Mouse (Mus musculus) erythroblast, embryonic 14.5 days (primary cell): ENCODE data around the gene Trmt44. TPM values are rescaled to one million over a fixed set of nuclear protein-coding genes. Genes with fewer than 3 reads are reported as not detected.

Source experiments
- H3K27me3 ChIP-seq: 2 replicates; pipeline ENCODE4 v1.6.1; 2012; ENCODE audit warnings: inconsistent platforms; ENCODE audit not compliant: control insufficient read depth
- H3K36me3 ChIP-seq: 2 replicates; pipeline ENCODE4 v1.6.1; 2012; ENCODE audit warnings: mild to moderate bottlenecking, inconsistent platforms; ENCODE audit not compliant: control insufficient read depth
- H3K4me1 ChIP-seq: 2 replicates; pipeline ENCODE4 v1.6.1; 2012; ENCODE audit warnings: inconsistent platforms; ENCODE audit not compliant: control insufficient read depth
- H3K4me3 ChIP-seq: replicated peaks from 2 replicates; pipeline ENCODE3; 2012; ENCODE audit warnings: moderate library complexity, mild to moderate bottlenecking, inconsistent platforms
- H3K9me3 ChIP-seq: 2 replicates; pipeline ENCODE4 v1.6.1; 2012; ENCODE audit warnings: low read length, inconsistent platforms, mixed read lengths; ENCODE audit not compliant: control insufficient read depth
- GATA1 ChIP-seq: IDR thresholded peaks from 2 replicates; pipeline ENCODE4 v1.6.1; 2012; ENCODE audit warnings: low read length, inconsistent platforms, mixed read lengths
- TAL1 ChIP-seq: IDR thresholded peaks from 3 replicates; pipeline ENCODE4 v1.6.1; 2012; ENCODE audit warnings: low read length, inconsistent platforms, mixed read lengths
- polyA plus RNA-seq: library from polyadenylated mRNA; stranded (reverse); fragments of >175 nt; gene quantifications from 2 replicates; pipeline ENCODE4 v1.2.3, GENCODE M21; 2012

The Trmt44 gene
- polyA plus RNA-seq, 1 experiment: 0.04 TPM

DNA sequence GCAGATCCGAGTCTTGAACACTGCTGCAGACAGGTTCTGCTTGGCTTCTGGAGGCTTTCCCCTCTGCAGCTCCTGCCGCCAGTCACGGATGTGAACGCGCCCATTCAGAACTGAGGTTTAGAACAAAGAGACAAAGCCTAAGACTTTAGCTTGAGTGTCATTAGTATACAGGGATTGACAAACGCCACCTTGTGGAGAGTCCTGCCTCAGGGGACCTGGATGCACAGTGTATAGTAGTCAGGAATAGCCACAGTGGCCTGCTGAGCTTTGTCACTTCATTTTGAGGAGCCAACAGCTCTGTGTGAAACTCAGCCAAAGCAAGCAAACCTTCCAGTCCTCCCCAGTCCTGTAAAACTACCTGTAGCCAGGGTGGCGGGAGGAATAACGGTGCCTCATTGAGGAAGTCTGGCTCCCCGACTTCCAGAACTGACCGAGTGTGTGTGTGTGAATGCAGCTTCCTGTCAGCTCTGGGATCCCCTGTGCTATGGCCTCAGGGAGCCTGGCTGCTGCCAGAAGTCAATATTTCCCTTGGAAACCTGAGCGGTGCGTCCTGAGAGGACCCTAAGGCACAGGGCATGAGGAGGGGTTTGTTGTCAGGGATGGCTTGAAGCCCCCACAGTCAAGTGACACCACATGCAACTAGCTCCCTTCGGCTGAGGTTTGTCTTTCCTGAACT lies 16.8 kb downstream of the Trmt44 start:
- H3K4me3 ChIP-seq: no peak overlapping the region
- H3K4me1 ChIP-seq: no peaks in the 10 kb centered on the region
- no peaks in the 10 kb centered on the region for H3K27me3 ChIP-seq
- no peaks in the 10 kb centered on the region for H3K9me3 ChIP-seq
- no peak for TF ChIP-seq GATA1
- peaks cover 77% of the 10 kb centered on the region for H3K36me3 ChIP-seq

DNA sequence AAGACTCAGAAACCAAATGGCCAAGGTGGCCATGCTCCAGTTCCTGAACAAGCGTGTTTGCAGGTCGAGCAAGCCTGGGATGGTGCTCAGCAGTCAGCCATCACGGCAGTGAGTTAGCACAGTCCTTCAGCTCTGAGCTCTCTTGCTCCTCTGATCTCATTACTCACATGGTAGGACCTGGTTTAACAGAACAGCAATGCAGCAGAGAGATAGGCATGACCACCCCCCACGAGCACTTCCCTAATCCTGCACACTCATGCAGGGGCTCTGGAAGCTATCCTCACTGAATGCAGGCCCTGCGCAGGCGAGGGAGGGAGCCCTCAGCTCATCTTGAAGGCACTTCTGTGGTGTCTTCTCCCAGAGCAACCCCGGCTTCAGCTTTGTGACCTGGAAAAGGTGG lies 18.5 kb downstream of the Trmt44 start:
- no peaks in the 10 kb centered on the region for H3K27me3 ChIP-seq
- peaks cover 60% of the 10 kb centered on the region for H3K36me3 ChIP-seq
- TF ChIP-seq GATA1: no peak
- TF ChIP-seq TAL1: no peak
- H3K9me3 ChIP-seq: no peaks in the 10 kb centered on the region
- no peak overlapping the region for H3K4me3 ChIP-seq
- no peaks in the 10 kb centered on the region for H3K4me1 ChIP-seq

DNA sequence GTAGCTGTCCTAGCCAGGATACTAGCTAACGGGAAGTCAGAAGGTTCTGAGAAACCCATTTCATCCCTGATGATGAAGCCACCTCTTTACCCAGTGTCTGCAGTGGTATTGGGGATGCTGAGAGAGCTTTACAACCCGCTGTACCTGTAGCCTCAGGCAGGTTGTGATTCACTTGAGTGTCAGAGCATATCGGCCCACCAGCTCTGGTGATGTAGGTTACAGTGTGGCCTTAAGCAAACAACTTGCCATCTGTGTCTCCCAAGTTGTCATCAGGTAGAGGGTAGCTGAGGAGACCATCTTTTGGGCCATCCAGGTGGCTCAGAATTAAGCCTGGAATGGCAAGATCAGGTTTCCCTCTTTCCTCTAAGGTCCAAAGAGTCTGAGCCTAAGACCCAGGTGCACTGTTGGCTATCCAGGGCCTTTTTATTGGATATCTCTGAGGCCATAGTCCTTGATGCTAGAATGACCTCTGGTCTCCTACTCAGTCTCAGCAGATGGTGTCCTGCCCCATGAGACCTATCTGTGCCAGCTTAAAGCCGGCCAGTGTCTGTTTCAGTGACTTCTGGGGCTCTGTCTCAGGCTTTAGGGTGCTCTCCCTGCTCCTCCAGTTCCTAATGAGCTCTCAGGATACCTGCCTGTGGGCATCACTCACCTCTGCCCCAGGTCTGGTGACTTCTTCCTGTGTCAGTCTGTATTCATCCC lies 21.9 kb downstream of the Trmt44 start:
- TF ChIP-seq GATA1: no peak
- TF ChIP-seq TAL1: no peak
- no peaks in the 10 kb centered on the region for H3K4me1 ChIP-seq
- H3K9me3 ChIP-seq: no peaks in the 10 kb centered on the region

DNA sequence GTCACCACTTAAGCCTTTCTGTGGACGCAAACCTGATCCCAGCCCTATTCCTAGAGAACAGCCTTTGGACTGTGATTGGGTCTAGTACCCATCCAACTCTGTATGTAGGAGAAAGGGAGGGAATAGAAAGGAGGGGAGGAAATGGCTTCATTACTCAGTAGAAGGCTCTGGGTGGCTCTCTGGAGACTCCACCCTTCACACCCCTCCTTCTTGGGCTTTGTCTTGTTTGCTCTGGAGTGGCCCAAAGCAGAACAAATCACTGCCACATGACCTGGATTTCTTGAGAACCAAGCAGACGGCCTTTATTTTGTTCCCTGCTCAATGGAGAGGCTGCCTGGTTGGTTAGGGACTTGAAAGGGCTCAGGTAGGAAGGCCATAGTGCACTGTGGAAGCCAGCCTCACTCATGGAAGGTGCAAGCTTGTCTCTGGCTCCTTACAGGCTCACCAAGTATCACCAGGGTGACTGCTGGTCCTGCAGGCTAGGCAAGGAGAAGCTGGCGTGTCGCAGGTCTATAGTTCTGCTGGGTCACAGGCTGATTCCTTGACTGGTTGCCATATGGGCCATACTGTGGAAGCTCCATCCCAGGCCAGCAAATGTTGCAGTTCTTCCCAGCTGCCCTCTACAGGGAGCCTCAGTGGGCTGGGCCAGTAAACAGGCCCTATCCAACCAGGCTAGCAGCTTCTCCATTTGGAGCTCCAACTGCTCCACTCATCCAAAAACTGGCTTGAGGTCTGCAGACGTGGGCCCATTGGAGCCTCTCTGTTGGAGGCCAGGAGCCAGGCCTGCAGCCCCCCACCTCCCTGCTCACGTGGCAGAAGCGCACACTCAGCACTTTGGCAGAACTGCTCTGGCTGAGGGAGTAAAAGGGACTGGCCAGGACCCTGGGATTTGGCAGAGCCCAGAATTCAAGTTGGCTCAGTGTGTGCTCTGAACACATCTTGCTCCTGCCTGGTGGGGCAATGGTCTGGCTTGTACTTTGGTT lies 22.7 kb downstream of the Trmt44 start:
- Histone ChIP-seq H3K4me3 (no peak overlapping the region), H3K36me3 (peaks cover 19% of the 10 kb centered on the region), H3K27me3 (no peaks in the 10 kb centered on the region), H3K4me1 (no peaks in the 10 kb centered on the region), H3K9me3 (no peaks in the 10 kb centered on the region)
- TF ChIP-seq GATA1 (no peak), TAL1 (no peak)

More for the DNA sequence above, 21.9 kb downstream of the Trmt44 start:
- no peaks in the 10 kb centered on the region for H3K27me3 ChIP-seq
- peaks cover 28% of the 10 kb centered on the region for H3K36me3 ChIP-seq
- no peak overlapping the region for H3K4me3 ChIP-seq

DNA sequence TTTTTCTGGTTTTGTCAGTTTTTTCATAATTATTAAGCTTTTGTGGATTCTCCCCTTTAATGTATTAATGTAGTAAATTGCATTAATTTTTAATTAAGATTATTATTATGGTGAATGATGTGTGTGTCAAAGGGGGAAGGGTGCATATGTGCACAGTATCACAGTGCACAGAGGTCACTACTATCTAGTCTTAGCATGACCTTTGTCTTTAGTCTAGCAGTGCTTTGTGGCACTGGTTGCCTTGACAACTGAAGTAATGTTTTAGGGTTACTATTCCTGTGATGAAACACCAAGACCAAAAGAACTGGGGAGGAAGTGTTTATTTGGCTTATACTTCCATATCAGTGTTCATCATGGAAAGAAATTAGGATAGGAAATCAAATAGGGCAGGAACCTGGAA lies 28.7 kb downstream of the Trmt44 start:
- Histone ChIP-seq H3K36me3 (no peaks in the 10 kb centered on the region), H3K4me3 (no peak overlapping the region), H3K27me3 (no peaks in the 10 kb centered on the region), H3K4me1 (no peaks in the 10 kb centered on the region), H3K9me3 (no peaks in the 10 kb centered on the region)
- no peak for TF ChIP-seq TAL1

DNA sequence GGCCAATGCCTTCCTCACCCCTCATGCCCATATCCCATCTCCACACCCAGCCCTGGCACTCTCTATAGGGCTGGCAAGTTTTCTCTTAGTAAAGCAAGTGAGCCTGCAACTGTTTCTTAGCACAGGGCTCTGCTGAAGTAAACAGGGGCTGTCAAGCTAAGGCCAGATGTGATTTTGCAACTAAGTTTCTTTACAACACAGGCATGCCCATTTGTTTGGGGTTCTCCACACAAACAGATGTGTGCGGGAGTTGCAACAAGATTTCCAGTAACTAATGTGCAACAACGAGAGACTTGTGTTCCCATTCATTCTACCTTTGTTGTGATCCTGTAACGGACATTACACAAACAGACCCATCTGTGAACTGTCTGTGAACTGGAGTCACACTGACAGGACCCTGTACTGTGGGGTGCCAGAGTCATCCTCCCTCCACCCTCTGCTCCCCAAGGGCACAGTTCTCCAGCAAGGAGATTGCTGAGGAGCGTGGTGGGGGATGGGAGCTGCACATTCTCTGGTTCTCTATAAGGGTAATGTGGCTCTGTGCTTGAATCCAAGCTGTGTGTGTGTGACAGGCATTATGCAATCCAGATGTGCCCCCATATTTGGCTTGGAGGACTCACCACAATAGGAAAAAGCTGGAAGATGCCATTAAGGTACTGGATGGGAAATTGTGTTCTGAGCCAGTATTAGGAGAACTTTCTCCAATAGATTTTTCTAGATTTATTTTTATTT lies 33.6 kb downstream of the Trmt44 start:
- TF ChIP-seq GATA1: no peak
- no peak for TF ChIP-seq TAL1

DNA sequence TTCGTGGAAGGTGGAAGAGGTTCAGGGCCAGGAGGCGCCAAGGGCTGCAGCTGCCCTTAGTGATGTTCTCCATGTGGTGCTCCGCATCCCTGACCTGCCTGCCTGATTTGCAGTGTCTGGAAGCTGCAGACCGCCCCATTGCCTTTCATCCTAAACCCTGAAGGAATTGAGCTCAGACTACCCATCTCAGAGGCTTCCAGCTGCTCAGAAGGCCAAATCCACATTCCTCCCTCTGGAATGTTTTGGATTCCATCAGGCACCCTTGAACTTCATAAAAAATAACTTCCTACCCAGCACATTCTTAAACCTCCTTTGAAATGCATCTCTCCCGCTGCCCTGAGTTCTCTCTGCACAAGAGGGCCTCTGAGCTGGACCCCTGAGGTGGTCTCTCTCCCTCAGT lies 34.3 kb downstream of the Trmt44 start:
- no peak for TF ChIP-seq TAL1
- no peak for TF ChIP-seq GATA1
- Histone ChIP-seq H3K4me3 (no peak overlapping the region), H3K36me3 (no peaks in the 10 kb centered on the region), H3K27me3 (no peaks in the 10 kb centered on the region), H3K4me1 (no peaks in the 10 kb centered on the region), H3K9me3 (peaks cover 3% of the 10 kb centered on the region; the same call in 1 of the 2 replicates)

More for the DNA sequence above, 33.6 kb downstream of the Trmt44 start:
- Histone ChIP-seq H3K27me3 (no peaks in the 10 kb centered on the region), H3K4me1 (no peaks in the 10 kb centered on the region), H3K36me3 (no peaks in the 10 kb centered on the region), H3K9me3 (peaks cover under 1% of the 10 kb centered on the region; the same call in 1 of the 2 replicates), H3K4me3 (no peak overlapping the region)

DNA sequence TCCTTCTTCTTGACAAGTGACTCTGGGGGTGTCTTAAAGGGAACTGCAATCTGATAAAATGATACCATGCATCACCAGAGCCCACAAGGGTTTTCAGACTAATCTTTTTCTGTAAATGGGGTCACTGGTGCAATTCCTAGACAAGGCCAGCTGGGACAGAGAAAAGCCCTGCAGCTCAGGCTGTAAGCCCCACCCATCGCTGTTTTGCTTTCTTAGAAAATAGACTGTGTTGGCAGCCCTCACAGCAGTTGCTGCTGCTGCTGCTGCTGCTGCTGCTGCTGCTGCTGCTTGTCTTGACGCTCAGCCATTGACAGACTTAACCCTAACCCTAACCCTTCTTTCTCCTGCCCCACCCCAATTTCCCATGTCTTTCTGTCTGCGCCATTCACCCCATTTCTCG lies 35.3 kb downstream of the Trmt44 start:
- Histone ChIP-seq H3K4me3 (no peak overlapping the region), H3K4me1 (no peaks in the 10 kb centered on the region), H3K27me3 (no peaks in the 10 kb centered on the region), H3K36me3 (no peaks in the 10 kb centered on the region), H3K9me3 (peaks cover 3% of the 10 kb centered on the region; the same call in 1 of the 2 replicates)
- TF ChIP-seq TAL1 (no peak), GATA1 (no peak)
